Mouse (Mus musculus) hindbrain, embryonic 12.5 days (tissue): ENCODE data around the gene Dgki. TPM values are rescaled to one million over a fixed set of nuclear protein-coding genes. Genes with fewer than 3 reads are reported as not detected.

Experiments
- ATAC-seq: fragments of 200-750 bp; cut with Nextera tagmentation; 2 replicates; pipeline ENCODE4 v1.8.0; 2017; ENCODE audit warnings: moderate TSS enrichment; ENCODE audit not compliant: low FRiP score
- H3K27ac ChIP-seq: fragments of 300-500 bp; sonication (generic); 2 replicates; pipeline ENCODE4 v1.5.1; 2016; ENCODE audit warnings: mild to moderate bottlenecking
- H3K27me3 ChIP-seq: fragments of 300-500 bp; sonication (generic); 2 replicates; pipeline ENCODE4 v1.6.1; 2016; ENCODE audit warnings: mild to moderate bottlenecking
- H3K36me3 ChIP-seq: fragments of 300-500 bp; sonication (generic); 2 replicates; pipeline ENCODE4 v1.6.1; 2016; ENCODE audit warnings: mild to moderate bottlenecking
- H3K4me1 ChIP-seq: fragments of 300-500 bp; sonication (generic); 2 replicates; pipeline ENCODE4 v1.6.1; 2016
- H3K4me2 ChIP-seq: fragments of 300-500 bp; sonication (generic); replicated peaks from 2 replicates; pipeline ENCODE4 v1.6.1; 2016; ENCODE audit warnings: mild to moderate bottlenecking
- H3K4me3 ChIP-seq: fragments of 300-500 bp; sonication (generic); 2 replicates; pipeline ENCODE4 v1.5.1; 2016; ENCODE audit warnings: mild to moderate bottlenecking
- H3K9ac ChIP-seq: fragments of 300-500 bp; sonication (generic); 2 replicates; pipeline ENCODE4 v1.6.1; 2016; ENCODE audit warnings: mild to moderate bottlenecking, moderate library complexity
- H3K9me3 ChIP-seq: fragments of 300-500 bp; sonication (generic); replicated peaks from 2 replicates; pipeline ENCODE4 v1.6.1; 2016; ENCODE audit warnings: mild to moderate bottlenecking
- WGBS: fragments of 180-500 bp; shearing (Covaris S2); methylation state at CpG from one replicate; pipeline ENCODE4 v1.1.7; 2016; 5-methylcytosine and 5-hydroxymethylcytosine counted together
- polyA plus RNA-seq: library from polyadenylated mRNA; unstranded; fragments of >200 nt; fragmentation: Nextera tagmentation; extraction: Ambion mirVana; gene quantifications from 2 replicates; pipeline ENCODE4 v1.2.1, GENCODE M21; 2016

Gene Dgki
- polyA plus RNA-seq, 1 experiment from 2014 or later, result 4.2 TPM

DNA sequence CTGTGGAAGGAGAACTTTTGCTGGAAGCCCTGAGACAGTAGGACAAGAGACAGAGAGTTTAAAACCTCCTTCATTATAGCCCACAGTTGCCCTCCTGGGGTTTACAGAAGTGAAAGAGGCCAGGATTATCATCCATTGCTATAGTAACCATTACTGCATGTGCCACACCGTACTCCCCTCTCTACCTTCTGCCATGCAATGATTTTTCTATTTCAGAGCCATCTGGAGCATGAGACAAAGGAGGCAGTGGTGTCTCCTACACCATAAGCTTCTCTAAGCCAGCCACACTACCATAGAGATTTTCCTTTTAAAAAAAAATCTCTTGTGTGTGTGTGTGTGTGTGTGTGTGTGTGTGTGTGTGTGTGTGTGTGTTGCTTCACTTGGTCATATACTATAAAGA, 232.6 kb downstream of the Dgki start:
- no peak overlapping the region for H3K4me3 ChIP-seq
- WGBS, result 80% methylated on average over 1 of the region's 1 CpGs
- H3K4me2 ChIP-seq, result no peak overlapping the region
- H3K27me3 ChIP-seq, result no peaks in the 10 kb centered on the region
- ATAC-seq, result no peak
- H3K9ac ChIP-seq, result no peak overlapping the region
- H3K9me3 ChIP-seq, result no peaks in the 10 kb centered on the region
- no peaks in the 10 kb centered on the region for H3K36me3 ChIP-seq
- H3K27ac ChIP-seq, result no peak overlapping the region
- peaks cover 8% of the 10 kb centered on the region; the same call in 1 of the 2 replicates for H3K4me1 ChIP-seq

DNA sequence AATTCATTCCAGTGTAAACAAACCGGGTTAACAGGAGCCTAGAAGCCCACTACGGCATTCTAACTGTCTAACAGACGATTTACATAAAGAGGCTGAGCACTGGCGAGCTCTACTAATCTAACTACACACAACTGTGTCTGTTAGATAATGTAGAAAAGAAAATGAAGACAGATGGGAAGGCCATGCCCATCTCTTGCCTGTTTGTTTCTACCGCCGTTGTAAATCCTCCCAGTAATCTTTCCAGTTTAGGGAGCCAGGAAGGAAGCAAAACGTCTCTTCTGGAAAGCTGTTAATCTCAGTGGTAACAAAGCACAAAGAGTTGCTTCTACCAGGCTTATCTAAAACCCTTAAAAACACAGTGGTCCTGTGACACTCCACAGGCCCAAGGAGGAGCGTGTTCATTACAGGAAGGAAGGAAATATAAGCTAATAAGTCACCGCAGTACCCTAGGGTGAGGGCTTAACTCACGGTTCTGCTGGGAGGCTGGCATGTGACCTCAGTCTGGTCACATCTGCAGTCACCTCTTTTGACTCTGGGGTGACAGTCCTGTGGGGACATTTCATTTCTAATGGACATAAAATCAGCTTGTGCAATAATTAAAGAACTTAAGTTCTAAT, 235.7 kb downstream of the Dgki start:
- ATAC-seq, result no peak
- Histone ChIP-seq H3K4me1 (peaks cover 8% of the 10 kb centered on the region; the same call in 1 of the 2 replicates), H3K27me3 (no peaks in the 10 kb centered on the region), H3K4me3 (no peak overlapping the region), H3K9ac (no peak overlapping the region), H3K4me2 (no peak overlapping the region), H3K36me3 (no peaks in the 10 kb centered on the region), H3K27ac (peak overlapping the region; percentile 12; the same call in 1 of the 2 replicates), H3K9me3 (no peaks in the 10 kb centered on the region)
- WGBS, result 60% methylated on average over 10 of the region's 10 CpGs

DNA sequence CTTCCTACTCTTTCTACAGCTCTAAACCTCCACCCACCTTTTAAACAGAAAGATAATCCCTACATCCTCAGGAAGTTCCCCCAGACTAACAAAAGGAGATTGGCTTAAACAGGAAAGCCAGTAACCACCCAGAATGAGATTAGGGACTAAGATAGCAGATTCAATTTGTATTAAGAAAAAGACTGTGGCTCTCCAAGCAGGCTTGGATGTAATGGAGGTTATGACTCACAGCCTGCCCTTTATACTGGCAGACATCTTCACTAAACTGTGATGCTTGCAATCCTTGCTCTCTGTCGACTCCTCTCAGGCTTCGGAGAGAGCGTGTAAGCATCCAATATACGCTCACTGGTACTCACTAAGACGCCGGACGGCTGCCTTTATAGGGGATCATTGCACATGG, 236.7 kb downstream of the Dgki start:
- ATAC-seq, result no peak
- no peaks in the 10 kb centered on the region for H3K9me3 ChIP-seq
- WGBS, result 94% methylated on average over 7 of the region's 7 CpGs
- H3K9ac ChIP-seq, result no peak overlapping the region
- no peak overlapping the region for H3K4me3 ChIP-seq
- H3K4me1 ChIP-seq, result peaks cover 8% of the 10 kb centered on the region; the same call in 1 of the 2 replicates
- H3K36me3 ChIP-seq, result no peaks in the 10 kb centered on the region
- H3K27me3 ChIP-seq, result no peaks in the 10 kb centered on the region
- no peak overlapping the region for H3K4me2 ChIP-seq
- H3K27ac ChIP-seq, result no peak overlapping the region

DNA sequence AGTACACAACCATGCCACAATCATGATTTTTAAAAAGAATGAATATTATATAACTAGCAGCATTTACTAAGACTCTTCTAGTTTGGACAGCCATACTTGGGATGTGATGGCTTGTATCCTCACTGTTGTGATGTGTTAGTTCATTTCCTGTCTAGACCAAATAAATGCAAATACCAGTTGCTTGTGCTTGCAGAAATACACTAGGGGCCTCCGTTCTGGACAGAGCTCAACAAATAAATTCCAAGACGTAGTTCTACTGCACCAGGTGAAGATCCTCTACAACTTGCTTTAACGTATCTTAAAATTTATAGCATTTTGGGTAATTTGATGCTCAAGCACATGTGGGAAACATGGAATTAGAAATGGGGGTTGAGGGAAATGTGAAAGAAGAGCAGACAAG, 239.9 kb downstream of the Dgki start:
- no peak overlapping the region for H3K27ac ChIP-seq
- H3K4me1 ChIP-seq, result peaks cover 8% of the 10 kb centered on the region; the same call in 1 of the 2 replicates
- H3K9me3 ChIP-seq, result no peaks in the 10 kb centered on the region
- no peak for ATAC-seq
- no peak overlapping the region for H3K4me2 ChIP-seq
- H3K36me3 ChIP-seq, result no peaks in the 10 kb centered on the region
- 92% methylated on average over 3 of the region's 3 CpGs for WGBS
- H3K4me3 ChIP-seq, result no peak overlapping the region
- no peak overlapping the region for H3K9ac ChIP-seq
- no peaks in the 10 kb centered on the region for H3K27me3 ChIP-seq

DNA sequence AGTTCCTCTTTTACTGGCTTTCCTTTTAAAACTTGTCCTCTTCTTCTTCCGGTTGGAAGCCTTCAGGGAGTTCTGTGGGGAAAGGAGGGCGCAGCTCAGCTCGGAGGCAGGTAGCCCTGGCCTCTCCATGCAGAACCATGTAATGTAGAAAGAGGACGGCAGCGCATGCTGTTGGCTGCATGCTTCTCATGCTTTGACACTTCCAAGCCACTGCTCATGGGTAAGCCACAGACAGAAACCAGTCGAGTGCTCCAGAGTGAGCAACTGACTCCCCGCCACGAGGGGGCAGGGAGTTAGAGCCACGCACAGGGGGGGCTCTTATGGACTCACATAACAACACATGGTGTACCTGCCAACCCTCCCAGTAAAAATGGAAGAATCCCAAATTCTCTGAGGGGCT, 242.0 kb downstream of the Dgki start:
- no peak for ATAC-seq
- Histone ChIP-seq H3K4me3 (no peak overlapping the region), H3K9me3 (no peaks in the 10 kb centered on the region), H3K27me3 (no peaks in the 10 kb centered on the region), H3K9ac (no peak overlapping the region), H3K27ac (no peak overlapping the region), H3K4me2 (no peak overlapping the region), H3K36me3 (no peaks in the 10 kb centered on the region), H3K4me1 (no peaks in the 10 kb centered on the region)
- 91% methylated on average over 9 of the region's 9 CpGs for whole genome bisulfite sequencing

DNA sequence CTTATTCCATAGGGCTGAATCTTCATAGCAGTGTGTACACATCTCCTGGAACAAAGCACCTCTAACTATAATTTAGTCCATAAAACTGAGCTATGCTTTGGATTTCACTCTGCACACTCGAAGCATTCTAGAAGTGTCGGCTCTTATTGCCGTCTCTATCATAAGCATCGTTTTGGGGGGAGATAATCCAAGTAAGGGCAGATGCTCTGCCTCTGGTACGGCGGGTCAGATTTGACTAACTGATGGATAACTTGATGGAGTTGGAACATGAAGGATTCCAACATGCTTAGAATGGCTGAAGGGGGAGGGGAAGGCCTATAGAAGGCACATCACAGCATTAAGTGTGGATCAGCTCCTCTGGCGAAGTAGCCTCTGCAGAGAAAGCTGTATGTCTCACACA, 242.4 kb downstream of the Dgki start:
- Histone ChIP-seq H3K4me3 (no peak overlapping the region), H3K27ac (no peak overlapping the region), H3K27me3 (no peaks in the 10 kb centered on the region), H3K4me2 (no peak overlapping the region), H3K9ac (no peak overlapping the region), H3K4me1 (no peaks in the 10 kb centered on the region), H3K36me3 (no peaks in the 10 kb centered on the region), H3K9me3 (no peaks in the 10 kb centered on the region)
- WGBS, result 93% methylated on average over 7 of the region's 7 CpGs
- no peak for ATAC-seq

DNA sequence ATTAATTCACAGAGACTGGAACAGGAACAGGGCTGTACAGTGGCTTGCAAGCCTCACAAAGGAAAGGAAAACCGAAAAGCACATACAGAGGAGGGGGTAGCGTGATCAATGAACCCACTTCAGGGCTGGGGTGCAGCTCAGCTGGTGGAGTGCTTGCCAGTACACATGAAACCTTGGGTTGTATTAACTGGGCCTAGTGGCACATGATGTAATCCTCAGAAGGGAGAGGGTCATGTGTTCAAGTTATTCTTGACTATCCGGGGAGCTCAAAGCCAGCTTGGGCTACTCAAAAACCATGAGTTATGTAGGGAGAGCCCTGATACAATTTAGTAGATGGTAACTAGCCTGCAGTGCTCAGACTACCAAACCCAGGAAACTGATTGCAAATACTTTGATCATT, 244.3 kb downstream of the Dgki start:
- Histone ChIP-seq H3K4me3 (no peak overlapping the region), H3K9me3 (no peaks in the 10 kb centered on the region), H3K27me3 (no peaks in the 10 kb centered on the region), H3K4me2 (no peak overlapping the region), H3K4me1 (no peaks in the 10 kb centered on the region), H3K36me3 (no peaks in the 10 kb centered on the region), H3K9ac (no peak overlapping the region), H3K27ac (no peak overlapping the region)
- no peak for ATAC-seq
- WGBS, result 85% methylated on average over 3 of the region's 3 CpGs

DNA sequence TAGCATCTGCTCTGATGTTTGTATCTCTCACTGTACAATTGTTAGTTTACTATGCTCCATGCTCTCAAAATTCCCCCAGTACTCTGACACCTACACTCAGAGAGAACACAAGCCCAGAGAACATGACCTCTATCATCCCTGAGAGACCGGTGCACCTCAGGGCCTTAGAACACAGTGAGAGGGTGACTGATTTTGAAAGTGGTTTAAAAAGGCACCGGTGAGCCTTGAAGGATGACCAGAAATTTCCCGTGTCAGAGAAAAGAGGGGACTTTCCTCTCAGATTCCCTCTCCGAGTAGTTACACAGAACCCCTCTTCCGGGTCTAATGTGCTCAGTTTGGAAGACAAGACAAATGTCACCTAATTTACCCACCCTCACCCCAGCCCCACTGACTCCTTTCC, 244.9 kb downstream of the Dgki start:
- no peak for ATAC-seq
- Histone ChIP-seq H3K36me3 (no peaks in the 10 kb centered on the region), H3K27me3 (no peaks in the 10 kb centered on the region), H3K9ac (no peak overlapping the region), H3K4me2 (no peak overlapping the region), H3K27ac (no peak overlapping the region), H3K9me3 (no peaks in the 10 kb centered on the region), H3K4me1 (no peaks in the 10 kb centered on the region), H3K4me3 (no peak overlapping the region)
- 85% methylated on average over 5 of the region's 5 CpGs for WGBS

DNA sequence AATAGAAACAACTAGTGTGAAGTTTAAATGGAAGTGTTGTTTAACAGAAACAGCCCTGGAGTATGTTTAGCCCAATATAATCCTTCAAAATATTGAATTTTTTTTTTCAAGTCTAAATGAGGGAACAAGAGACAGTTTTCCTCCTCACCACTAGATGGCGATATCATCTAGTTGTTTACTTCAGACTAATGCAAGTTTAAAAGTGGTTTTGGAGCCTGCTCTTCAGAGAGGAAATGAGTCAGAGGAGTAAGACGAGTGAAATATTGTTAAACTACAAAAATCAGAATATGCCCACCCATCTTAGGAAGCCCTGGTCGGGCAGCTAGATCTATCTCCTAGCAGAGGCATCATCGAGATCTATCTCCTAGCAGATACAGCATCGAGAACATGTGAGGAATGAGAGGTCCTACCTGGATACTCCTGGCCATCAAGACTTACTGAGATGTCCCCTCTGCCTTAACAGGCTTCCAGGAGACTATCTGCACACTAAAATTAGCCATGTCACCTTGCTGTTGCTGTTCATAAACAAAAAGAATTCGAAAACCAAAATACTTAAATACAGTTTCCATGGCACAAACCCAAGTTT, 245.5 kb downstream of the Dgki start:
- H3K27ac ChIP-seq, result no peak overlapping the region
- no peak overlapping the region for H3K4me3 ChIP-seq
- H3K27me3 ChIP-seq, result no peaks in the 10 kb centered on the region
- no peaks in the 10 kb centered on the region for H3K36me3 ChIP-seq
- H3K4me1 ChIP-seq, result no peaks in the 10 kb centered on the region
- H3K4me2 ChIP-seq, result no peak overlapping the region
- WGBS, result 51% methylated on average over 6 of the region's 6 CpGs
- no peaks in the 10 kb centered on the region for H3K9me3 ChIP-seq
- H3K9ac ChIP-seq, result no peak overlapping the region
- no peak for ATAC-seq

DNA sequence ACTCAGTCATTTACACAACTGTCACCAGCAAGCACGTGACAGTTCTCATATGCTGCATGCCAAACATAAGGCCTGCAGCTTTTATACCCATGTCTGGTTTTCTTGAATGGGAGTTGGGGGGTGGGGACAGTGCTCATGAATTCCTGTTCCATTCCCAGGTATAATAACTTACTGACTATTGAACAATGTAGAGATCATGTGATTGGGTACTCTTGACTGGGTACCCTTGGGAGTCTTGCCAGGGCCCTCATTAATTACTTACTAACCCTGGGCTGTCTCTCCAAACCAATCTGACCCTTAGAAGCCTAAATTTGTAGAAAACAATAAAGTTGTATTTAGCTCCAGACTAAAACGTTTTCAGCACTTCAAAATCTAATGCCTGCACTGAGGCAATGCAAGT, 246.6 kb downstream of the Dgki start:
- 58% methylated on average over 2 of the region's 2 CpGs for WGBS
- Histone ChIP-seq H3K9ac (no peak overlapping the region), H3K36me3 (no peaks in the 10 kb centered on the region), H3K4me2 (no peak overlapping the region), H3K27ac (no peak overlapping the region), H3K27me3 (no peaks in the 10 kb centered on the region), H3K9me3 (no peaks in the 10 kb centered on the region), H3K4me1 (no peaks in the 10 kb centered on the region), H3K4me3 (no peak overlapping the region)
- no peak for ATAC-seq

DNA sequence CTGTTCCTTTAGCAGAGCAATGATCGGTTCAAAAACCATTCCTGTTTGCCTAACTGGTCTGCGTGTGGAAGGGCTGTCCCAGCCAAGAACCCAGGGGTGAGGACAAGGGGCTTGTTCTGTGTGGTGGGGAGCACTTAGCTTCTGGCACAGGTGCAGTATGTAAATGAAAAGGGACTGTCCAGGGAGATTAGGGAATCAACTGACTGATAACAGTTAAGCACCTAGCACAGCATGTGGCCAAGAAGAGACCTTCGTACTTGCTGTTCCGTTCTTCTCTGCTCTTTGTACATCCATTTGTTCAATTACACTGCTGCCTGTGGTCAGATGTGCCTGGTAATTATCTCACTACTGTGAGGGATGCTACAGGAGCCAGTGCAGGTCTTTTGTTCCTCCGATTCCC, 248.3 kb downstream of the Dgki start:
- no peak overlapping the region for H3K27ac ChIP-seq
- WGBS, result 48% methylated on average over 5 of the region's 5 CpGs
- ATAC-seq, result no peak
- H3K9ac ChIP-seq, result no peak overlapping the region
- H3K4me1 ChIP-seq, result 0 out of 2 replicates have a peak, but pooled peaks cover 4% of the 10 kb centered on the region
- H3K36me3 ChIP-seq, result no peaks in the 10 kb centered on the region
- no peaks in the 10 kb centered on the region for H3K9me3 ChIP-seq
- no peak overlapping the region for H3K4me3 ChIP-seq
- H3K27me3 ChIP-seq, result no peaks in the 10 kb centered on the region
- H3K4me2 ChIP-seq, result no peak overlapping the region

DNA sequence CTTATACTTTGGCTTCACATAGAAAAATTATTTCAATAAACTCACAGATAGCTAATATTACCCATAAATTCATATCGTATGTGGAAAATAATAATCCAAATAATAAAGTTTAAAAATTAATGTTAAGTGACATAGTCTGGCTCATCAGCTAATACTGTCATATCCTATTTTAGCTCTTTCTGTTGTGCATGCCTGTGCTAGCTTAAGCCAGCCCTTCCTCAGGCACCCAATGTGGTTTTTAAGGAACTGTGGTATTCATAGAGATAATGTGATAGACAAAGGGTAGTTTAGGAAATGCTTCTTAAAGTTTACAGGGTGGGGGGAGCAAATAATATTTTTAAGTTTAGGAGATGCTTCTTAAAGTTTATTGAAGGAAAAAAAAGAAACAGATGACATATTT, 248.8 kb downstream of the Dgki start:
- Histone ChIP-seq H3K27ac (no peak overlapping the region), H3K9me3 (no peaks in the 10 kb centered on the region), H3K9ac (no peak overlapping the region), H3K4me3 (no peak overlapping the region), H3K4me2 (no peak overlapping the region), H3K4me1 (0 out of 2 replicates have a peak, but pooled peaks cover 4% of the 10 kb centered on the region), H3K27me3 (no peaks in the 10 kb centered on the region), H3K36me3 (no peaks in the 10 kb centered on the region)
- no peak for ATAC-seq
- WGBS, result 94% methylated on average over 1 of the region's 1 CpGs

DNA sequence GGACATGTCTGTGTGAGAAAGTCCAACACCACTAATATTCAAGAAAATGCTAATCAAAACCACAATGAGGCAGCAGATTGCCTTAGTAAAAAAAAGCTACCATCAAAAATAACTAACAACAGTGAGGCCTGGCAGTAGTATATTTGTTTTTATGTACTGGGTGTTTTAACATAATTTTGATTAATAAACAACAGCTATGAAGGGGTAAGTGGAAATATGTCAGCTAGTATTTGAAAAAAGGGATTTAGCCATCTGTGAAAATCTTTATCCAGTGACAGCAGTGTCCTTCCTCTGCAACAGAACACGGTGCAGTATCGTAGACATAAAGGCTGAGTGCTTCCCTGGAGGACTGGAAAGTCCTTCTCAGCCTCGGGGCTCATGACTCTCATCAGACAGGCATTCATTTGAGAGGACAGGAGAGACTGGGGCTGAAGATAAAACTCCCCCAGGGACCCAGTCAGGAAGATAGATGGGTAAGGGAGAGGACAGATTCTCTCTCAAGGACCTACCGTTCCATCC, 252.3 kb downstream of the Dgki start:
- no peak overlapping the region for H3K4me3 ChIP-seq
- peaks cover 4% of the 10 kb centered on the region; the same call in 1 of the 2 replicates for H3K4me1 ChIP-seq
- no peaks in the 10 kb centered on the region for H3K27me3 ChIP-seq
- H3K9ac ChIP-seq, result no peak overlapping the region
- peak; percentile 63; the same call in 1 of the 2 replicates for ATAC-seq
- H3K4me2 ChIP-seq, result no peak overlapping the region
- no peak overlapping the region for H3K27ac ChIP-seq
- H3K9me3 ChIP-seq, result no peaks in the 10 kb centered on the region
- no peaks in the 10 kb centered on the region for H3K36me3 ChIP-seq
- 36% methylated on average over 4 of the region's 4 CpGs for WGBS
